Mouse (Mus musculus): Measurements from ENCODE around the gene Cast. TPM values are rescaled to one million over a fixed set of nuclear protein-coding genes. Genes with fewer than 3 reads are reported as not detected.

Cast gene
- 188 TPM for polyA plus RNA-seq (2017; shearing (Covaris generic))

DNA sequence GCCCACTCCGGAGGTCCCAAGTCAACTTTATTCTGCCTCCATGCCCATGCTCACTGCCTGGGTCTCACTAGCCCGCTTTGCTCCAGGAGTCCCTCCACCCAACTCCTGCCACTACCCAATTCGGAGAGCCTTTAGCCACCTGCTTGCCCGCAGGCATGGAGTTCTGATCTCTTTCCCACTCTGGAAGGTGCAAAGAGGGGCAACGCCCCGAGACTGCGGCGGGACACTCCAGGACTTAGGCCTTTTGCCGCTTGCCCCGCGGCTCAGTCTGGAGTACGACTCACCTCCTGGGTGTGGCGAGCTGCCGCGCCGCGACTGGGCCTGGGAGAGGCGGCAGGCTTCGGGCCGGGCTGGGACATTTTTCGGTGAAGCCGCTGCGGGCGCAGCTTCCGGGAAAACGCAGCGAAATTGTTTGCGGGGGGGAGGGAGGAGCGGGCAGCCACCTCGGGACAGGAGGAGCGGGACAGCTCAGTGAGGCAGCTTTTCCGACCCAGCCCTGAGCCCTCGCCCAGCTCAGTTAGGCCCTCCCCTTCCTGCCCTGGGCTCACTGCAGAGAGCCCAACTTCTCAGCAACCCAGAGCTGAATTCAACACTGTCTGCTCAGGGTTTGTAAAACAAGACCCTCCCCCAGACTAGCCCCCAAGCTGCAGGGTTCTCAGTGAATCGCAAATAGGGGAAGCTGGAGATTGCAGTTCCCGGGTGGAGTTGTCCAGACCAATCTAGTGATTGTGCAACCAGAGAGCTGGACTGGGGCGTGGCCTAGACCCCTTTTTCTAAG, at the start of gene Cast:
TSS of gene Cast (minus strand) at position 659 of the 778 bp plus-strand sequence.

Other genes with a start within 250 kb of the Cast start
- gene Erap1, start 169.2 kb downstream of the Cast start, polyA plus RNA-seq (2017; shearing (Covaris generic)): 115 TPM